Mouse (Mus musculus): ENCODE results near the gene Rack1.
"Not testable (repeated sequence)": the region's sequence is repeated elsewhere in the genome, so short reads cannot be mapped to it uniquely, and the experiment has no call there.

The Rack1 gene

GRCm38 (mm10) chr11:48841213-48841612 is 41.1 kb downstream of the Rack1 start:
- no peak for DNase-seq (ENCODE audit: low spot score)

GRCm38 (mm10) chr11:48842378-48842792 is 42.3 kb downstream of the Rack1 start:
- DNase-seq (ENCODE audit: low spot score), result no peak

- no peak for DNase-seq (ENCODE audit: low spot score)
These were observed 43.1 kb downstream of the Rack1 start for GRCm38 (mm10) chr11:48843202-48843601.

- DNase-seq (ENCODE audit: low spot score), result no peak
These were observed 44.2 kb downstream of the Rack1 start for GRCm38 (mm10) chr11:48844309-48844708.

- DNase-seq (ENCODE audit: low spot score), result no peak
These were observed 45.2 kb downstream of the Rack1 start for GRCm38 (mm10) chr11:48845244-48845815.

GRCm38 (mm10) chr11:48846362-48846761 is 46.2 kb downstream of the Rack1 start:
- DNase-seq (ENCODE audit: low spot score), result not testable (repeated sequence)

GRCm38 (mm10) chr11:48846881-48847280 is 46.7 kb downstream of the Rack1 start:
- no peak for DNase-seq (ENCODE audit: low spot score)

- no peak for DNase-seq (ENCODE audit: low spot score)
These were observed 50.1 kb downstream of the Rack1 start for GRCm38 (mm10) chr11:48850240-48850639.

- DNase-seq (ENCODE audit: low spot score), result no peak
These were observed 51.3 kb downstream of the Rack1 start for GRCm38 (mm10) chr11:48851270-48851995.

GRCm38 (mm10) chr11:48852190-48852589 is 52.1 kb downstream of the Rack1 start:
- DNase-seq (ENCODE audit: low spot score), result no peak

GRCm38 (mm10) chr11:48852624-48853473 is 52.7 kb downstream of the Rack1 start:
- no peak for DNase-seq (ENCODE audit: low spot score)

- DNase-seq (ENCODE audit: low spot score), result peak; percentile 88
These were observed 53.5 kb downstream of the Rack1 start for GRCm38 (mm10) chr11:48853474-48854180.

All from urinary bladder, postnatal 14 days (tissue).